Mouse (Mus musculus) ES-Bruce4 (cell line): Measurements from ENCODE around the gene Rmnd5b.

Source experiments
- CTCF ChIP-seq: IDR thresholded peaks from one replicate; pipeline ENCODE4 v1.8.1; 2011; ENCODE audit warnings: low read depth, low read length
- POLR2A ChIP-seq: IDR thresholded peaks from one replicate; pipeline ENCODE4 v1.8.1; 2011; ENCODE audit warnings: low read length; ENCODE audit not compliant: insufficient read depth

DNA sequence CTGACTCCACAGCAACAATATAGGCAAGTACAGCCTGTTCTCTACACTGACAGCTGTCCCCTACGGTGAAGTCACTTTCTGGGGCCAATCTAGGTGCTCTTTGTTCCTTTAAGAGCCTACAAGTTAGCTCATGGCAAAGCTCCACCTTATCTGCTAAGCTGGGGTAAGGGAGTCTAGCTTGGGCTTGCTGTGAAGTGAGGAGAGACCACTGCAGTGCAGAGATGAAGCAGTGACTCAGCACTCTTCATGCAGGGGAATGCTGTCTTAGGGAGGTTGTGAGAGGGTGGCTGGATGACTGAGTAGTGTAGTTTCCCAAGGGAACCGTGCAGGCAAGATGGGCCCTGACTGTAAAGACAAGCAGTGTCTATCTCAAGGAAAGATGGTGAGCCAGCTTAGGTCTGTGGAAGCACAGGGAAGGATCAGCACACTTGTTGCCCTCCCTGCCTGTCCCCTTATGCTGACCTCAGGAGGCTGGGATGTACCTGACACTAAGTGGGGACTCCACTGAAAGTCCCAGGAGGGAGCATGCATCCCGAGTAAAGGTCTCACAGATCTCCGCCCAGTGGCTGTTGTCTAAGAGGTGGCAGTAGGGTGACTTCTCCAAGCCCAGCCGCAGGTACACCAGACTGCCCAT lies 10.4 kb downstream of the Rmnd5b start:
- TF ChIP-seq CTCF (no peak), POLR2A (no peak)
